Mouse (Mus musculus) forebrain, embryonic 15.5 days (tissue): Measurements from ENCODE around the gene Fam196b. TPM values are rescaled to one million over a fixed set of nuclear protein-coding genes. Genes with fewer than 3 reads are reported as not detected.

Experiments used
- ATAC-seq: fragments of 200-750 bp; cut with Nextera tagmentation; replicated peaks from 2 replicates; pipeline ENCODE4 v1.8.0; 2017; ENCODE audit warnings: mild to moderate bottlenecking, moderate TSS enrichment, moderate library complexity
- H3K27ac ChIP-seq: fragments of 300-500 bp; sonication (generic); replicated peaks from 2 replicates; pipeline ENCODE4 v1.5.1; 2015; ENCODE audit warnings: mild to moderate bottlenecking, inconsistent platforms
- H3K27me3 ChIP-seq: fragments of 300-500 bp; sonication (generic); 2 replicates; pipeline ENCODE4 v1.6.1; 2015; ENCODE audit warnings: inconsistent platforms
- H3K36me3 ChIP-seq: fragments of 300-500 bp; sonication (generic); 2 replicates; pipeline ENCODE4 v1.6.1; 2015; ENCODE audit warnings: mild to moderate bottlenecking, inconsistent platforms
- H3K4me1 ChIP-seq: fragments of 300-500 bp; sonication (generic); 2 replicates; pipeline ENCODE4 v1.6.1; 2015; ENCODE audit warnings: inconsistent platforms
- H3K4me2 ChIP-seq: fragments of 300-500 bp; sonication (generic); replicated peaks from 2 replicates; pipeline ENCODE4 v1.6.1; 2015; ENCODE audit warnings: mild to moderate bottlenecking, inconsistent platforms
- H3K4me3 ChIP-seq: fragments of 300-500 bp; sonication (generic); 2 replicates; pipeline ENCODE4 v1.5.1; 2015; ENCODE audit warnings: mild to moderate bottlenecking, inconsistent platforms
- H3K9ac ChIP-seq: fragments of 300-500 bp; sonication (generic); replicated peaks from 2 replicates; pipeline ENCODE4 v1.6.1; 2015; ENCODE audit warnings: mild to moderate bottlenecking, inconsistent platforms
- H3K9me3 ChIP-seq: fragments of 300-500 bp; sonication (generic); 2 replicates; pipeline ENCODE4 v1.6.1; 2016; ENCODE audit warnings: inconsistent platforms
- WGBS: fragments of 180-500 bp; shearing (Covaris S2); methylation state at CpG from one replicate; pipeline ENCODE4 v1.1.7; 2015; ENCODE audit warnings: mixed read lengths; 5-methylcytosine and 5-hydroxymethylcytosine counted together
- polyA plus RNA-seq: library from polyadenylated mRNA; unstranded; fragments of >200 nt; fragmentation: Nextera tagmentation; extraction: Ambion mirVana; gene quantifications from 2 replicates; pipeline ENCODE4 v1.2.1, GENCODE M21; 2015

Fam196b gene
- polyA plus RNA-seq, 1 experiment from 2014 or later: 1.9 TPM

GRCm38 (mm10) chr11:34385001-34385688 lies 70.5 kb downstream of the Fam196b start:
- Histone ChIP-seq H3K9me3 (no peaks in the 10 kb centered on the region), H3K9ac (no peak overlapping the region), H3K4me1 (peaks cover 11% of the 10 kb centered on the region), H3K27me3 (no peaks in the 10 kb centered on the region), H3K27ac (peak overlapping the region; percentile 52), H3K4me3 (no peak overlapping the region), H3K36me3 (no peaks in the 10 kb centered on the region), H3K4me2 (no peak overlapping the region)
- peak; percentile 94 for ATAC-seq
- WGBS: 6% methylated on average over 1 of the region's 1 CpGs

DNA sequence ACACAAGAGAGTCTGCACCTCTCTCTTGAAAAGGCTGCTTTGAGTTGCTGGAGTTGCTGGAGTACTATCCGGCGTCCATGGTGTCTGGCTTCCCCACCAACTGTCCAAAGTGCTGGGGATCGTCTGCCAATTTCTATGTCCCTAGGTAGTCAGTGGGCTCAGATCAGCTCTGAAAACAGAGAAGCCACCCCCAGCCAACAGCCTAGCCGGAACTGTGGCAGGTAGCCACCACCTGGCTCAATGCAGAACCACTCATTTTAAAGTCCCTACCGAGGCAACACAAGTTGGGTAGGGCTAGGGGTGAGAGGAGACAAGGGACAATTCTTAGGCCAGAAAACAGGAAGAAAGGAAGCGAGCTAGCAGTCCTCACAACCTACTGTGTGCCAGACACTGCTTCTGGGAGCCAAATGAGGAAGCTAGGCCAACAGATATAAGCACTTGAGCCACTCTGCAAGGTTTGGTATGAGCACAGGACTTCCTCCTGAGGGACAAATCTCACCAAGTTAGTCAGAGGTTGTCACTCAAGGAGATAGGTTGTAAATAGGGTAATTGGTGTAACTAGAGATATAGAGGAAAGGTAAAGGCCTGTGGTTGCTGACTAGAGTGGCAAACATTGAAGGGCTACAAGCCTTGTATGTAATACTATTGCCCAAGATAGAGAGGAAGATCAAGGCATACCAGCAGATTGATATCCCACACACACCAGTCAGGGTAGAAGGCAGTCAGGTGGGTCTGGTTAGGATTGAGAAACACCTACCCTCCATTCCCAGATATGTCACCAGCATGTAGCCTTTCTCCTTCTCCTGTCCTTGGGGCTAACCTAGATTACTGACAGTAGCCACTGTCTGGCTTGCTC lies 74.9 kb downstream of the Fam196b start:
- no peaks in the 10 kb centered on the region for H3K36me3 ChIP-seq
- H3K9me3 ChIP-seq: no peaks in the 10 kb centered on the region
- 88% methylated on average over 6 of the region's 6 CpGs for WGBS
- H3K9ac ChIP-seq: no peak overlapping the region
- ATAC-seq: no peak
- no peak overlapping the region for H3K4me3 ChIP-seq
- H3K27me3 ChIP-seq: no peaks in the 10 kb centered on the region
- H3K4me1 ChIP-seq: peaks cover 11% of the 10 kb centered on the region
- H3K27ac ChIP-seq: no peak overlapping the region
- H3K4me2 ChIP-seq: no peak overlapping the region

DNA sequence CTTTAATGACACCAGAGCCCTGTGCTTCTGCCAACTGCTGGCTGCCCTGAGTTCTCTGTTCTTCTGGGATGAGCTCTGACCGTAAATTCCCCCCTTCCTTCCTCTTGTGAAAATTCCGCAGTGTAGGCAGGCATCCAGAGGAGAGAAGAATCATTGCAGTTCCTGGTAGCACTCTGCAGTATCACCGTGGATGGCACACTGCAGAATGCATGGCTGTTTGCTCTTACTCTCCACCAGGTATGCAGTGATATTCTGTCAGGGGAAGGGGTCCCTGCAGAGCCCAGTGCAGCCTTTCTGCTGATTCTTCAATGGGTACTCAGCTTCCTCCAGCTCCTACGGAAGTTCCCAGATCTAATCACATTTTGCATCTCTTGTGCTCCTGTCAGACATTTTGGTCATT lies 77.5 kb downstream of the Fam196b start:
- Histone ChIP-seq H3K27ac (no peak overlapping the region), H3K36me3 (no peaks in the 10 kb centered on the region), H3K4me1 (no peaks in the 10 kb centered on the region), H3K4me2 (no peak overlapping the region), H3K9me3 (no peaks in the 10 kb centered on the region), H3K4me3 (no peak overlapping the region), H3K9ac (no peak overlapping the region), H3K27me3 (no peaks in the 10 kb centered on the region)
- ATAC-seq: no peak
- WGBS: 53% methylated on average over 4 of the region's 4 CpGs

DNA sequence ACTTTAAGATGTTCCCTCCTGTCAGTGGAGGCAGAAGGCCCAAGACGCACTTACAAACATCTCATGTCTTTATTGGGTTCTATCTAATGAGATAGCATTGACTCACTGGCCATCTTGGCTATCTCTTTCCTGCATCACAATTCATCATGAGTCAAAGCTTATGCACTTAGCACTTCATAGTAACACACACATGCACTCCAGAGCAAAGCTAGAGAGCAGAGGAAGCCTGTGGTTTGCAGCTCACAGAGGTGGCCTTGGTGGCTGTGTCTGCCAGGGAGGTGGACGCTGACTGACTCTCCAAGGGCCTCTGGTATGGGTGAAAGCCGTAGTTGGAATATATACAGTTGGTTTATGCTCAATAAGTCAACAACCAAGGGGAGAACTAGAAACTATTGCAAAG lies 81.2 kb downstream of the Fam196b start:
- 90% methylated on average over 3 of the region's 3 CpGs for WGBS
- H3K27me3 ChIP-seq: no peaks in the 10 kb centered on the region
- H3K36me3 ChIP-seq: no peaks in the 10 kb centered on the region
- H3K4me1 ChIP-seq: no peaks in the 10 kb centered on the region
- H3K27ac ChIP-seq: no peak overlapping the region
- no peak overlapping the region for H3K4me3 ChIP-seq
- no peak overlapping the region for H3K4me2 ChIP-seq
- H3K9me3 ChIP-seq: no peaks in the 10 kb centered on the region
- no peak overlapping the region for H3K9ac ChIP-seq
- ATAC-seq: no peak

GRCm38 (mm10) chr11:34397661-34398060 lies 83.0 kb downstream of the Fam196b start:
- no peaks in the 10 kb centered on the region for H3K4me1 ChIP-seq
- no peaks in the 10 kb centered on the region for H3K27me3 ChIP-seq
- 92% methylated on average over 5 of the region's 5 CpGs for WGBS
- no peak overlapping the region for H3K27ac ChIP-seq
- H3K4me3 ChIP-seq: no peak overlapping the region
- ATAC-seq: no peak
- H3K9ac ChIP-seq: no peak overlapping the region
- no peak overlapping the region for H3K4me2 ChIP-seq
- H3K9me3 ChIP-seq: no peaks in the 10 kb centered on the region
- H3K36me3 ChIP-seq: no peaks in the 10 kb centered on the region

- Histone ChIP-seq H3K4me2 (no peak overlapping the region), H3K27ac (no peak overlapping the region), H3K36me3 (no peaks in the 10 kb centered on the region), H3K9ac (no peak overlapping the region), H3K9me3 (no peaks in the 10 kb centered on the region), H3K4me3 (no peak overlapping the region), H3K4me1 (no peaks in the 10 kb centered on the region), H3K27me3 (no peaks in the 10 kb centered on the region)
- 90% methylated on average over 2 of the region's 2 CpGs for WGBS
- ATAC-seq: no peak
These were observed 83.9 kb downstream of the Fam196b start for GRCm38 (mm10) chr11:34398555-34398954.

- H3K4me1 ChIP-seq: no peaks in the 10 kb centered on the region
- 83% methylated on average over 8 of the region's 8 CpGs for WGBS
These were observed 86.7 kb downstream of the Fam196b start for GRCm38 (mm10) chr11:34401343-34401742.

DNA sequence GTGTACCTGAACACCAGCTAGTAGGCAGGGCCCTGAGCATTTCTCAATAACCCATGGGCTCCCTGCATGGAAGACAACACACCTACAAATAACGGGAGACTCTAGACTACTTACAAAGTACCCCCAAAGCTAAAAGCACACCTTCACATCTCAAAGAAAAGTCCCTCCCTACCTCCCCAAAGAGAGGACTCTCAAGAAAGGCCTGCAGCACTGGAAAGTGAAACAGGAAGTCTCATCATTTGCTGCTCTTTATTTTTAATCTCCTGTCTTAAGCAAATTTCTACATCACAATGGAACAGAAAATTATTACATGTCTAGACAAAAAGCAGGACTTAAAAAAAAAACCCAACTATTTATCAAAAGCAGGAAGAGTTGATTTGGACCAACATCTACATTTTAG lies 90.7 kb downstream of the Fam196b start:
- ATAC-seq: no peak

More at GRCm38 (mm10) chr11:34401343-34401742, 86.7 kb downstream of the Fam196b start:
- Histone ChIP-seq H3K4me3 (no peak overlapping the region), H3K9ac (no peak overlapping the region), H3K9me3 (no peaks in the 10 kb centered on the region), H3K4me2 (no peak overlapping the region), H3K27ac (no peak overlapping the region), H3K36me3 (no peaks in the 10 kb centered on the region), H3K27me3 (no peaks in the 10 kb centered on the region)
- ATAC-seq: no peak

GRCm38 (mm10) chr11:34406309-34406708 lies 91.7 kb downstream of the Fam196b start:
- no peaks in the 10 kb centered on the region for H3K27me3 ChIP-seq
- no peaks in the 10 kb centered on the region for H3K4me1 ChIP-seq
- H3K4me2 ChIP-seq: no peak overlapping the region
- 67% methylated on average over 8 of the region's 8 CpGs for WGBS
- H3K27ac ChIP-seq: no peak overlapping the region
- no peaks in the 10 kb centered on the region for H3K9me3 ChIP-seq
- H3K9ac ChIP-seq: no peak overlapping the region
- H3K36me3 ChIP-seq: no peaks in the 10 kb centered on the region
- H3K4me3 ChIP-seq: no peak overlapping the region
- ATAC-seq: no peak

More for the DNA sequence above, 90.7 kb downstream of the Fam196b start:
- no peaks in the 10 kb centered on the region for H3K9me3 ChIP-seq
- no peak overlapping the region for H3K27ac ChIP-seq
- H3K4me3 ChIP-seq: no peak overlapping the region
- H3K4me1 ChIP-seq: no peaks in the 10 kb centered on the region
- no peak overlapping the region for H3K4me2 ChIP-seq
- H3K36me3 ChIP-seq: no peaks in the 10 kb centered on the region
- no peak overlapping the region for H3K9ac ChIP-seq
- WGBS: 68% methylated on average over 1 of the region's 1 CpGs
- H3K27me3 ChIP-seq: no peaks in the 10 kb centered on the region

GRCm38 (mm10) chr11:34406850-34407249 lies 92.2 kb downstream of the Fam196b start:
- H3K27me3 ChIP-seq: no peaks in the 10 kb centered on the region
- no peak overlapping the region for H3K27ac ChIP-seq
- no peaks in the 10 kb centered on the region for H3K4me1 ChIP-seq
- no peak for ATAC-seq
- H3K4me2 ChIP-seq: no peak overlapping the region
- no peaks in the 10 kb centered on the region for H3K9me3 ChIP-seq
- no peaks in the 10 kb centered on the region for H3K36me3 ChIP-seq
- 17% methylated on average over 5 of the region's 5 CpGs for WGBS
- H3K4me3 ChIP-seq: no peak overlapping the region
- H3K9ac ChIP-seq: no peak overlapping the region

DNA sequence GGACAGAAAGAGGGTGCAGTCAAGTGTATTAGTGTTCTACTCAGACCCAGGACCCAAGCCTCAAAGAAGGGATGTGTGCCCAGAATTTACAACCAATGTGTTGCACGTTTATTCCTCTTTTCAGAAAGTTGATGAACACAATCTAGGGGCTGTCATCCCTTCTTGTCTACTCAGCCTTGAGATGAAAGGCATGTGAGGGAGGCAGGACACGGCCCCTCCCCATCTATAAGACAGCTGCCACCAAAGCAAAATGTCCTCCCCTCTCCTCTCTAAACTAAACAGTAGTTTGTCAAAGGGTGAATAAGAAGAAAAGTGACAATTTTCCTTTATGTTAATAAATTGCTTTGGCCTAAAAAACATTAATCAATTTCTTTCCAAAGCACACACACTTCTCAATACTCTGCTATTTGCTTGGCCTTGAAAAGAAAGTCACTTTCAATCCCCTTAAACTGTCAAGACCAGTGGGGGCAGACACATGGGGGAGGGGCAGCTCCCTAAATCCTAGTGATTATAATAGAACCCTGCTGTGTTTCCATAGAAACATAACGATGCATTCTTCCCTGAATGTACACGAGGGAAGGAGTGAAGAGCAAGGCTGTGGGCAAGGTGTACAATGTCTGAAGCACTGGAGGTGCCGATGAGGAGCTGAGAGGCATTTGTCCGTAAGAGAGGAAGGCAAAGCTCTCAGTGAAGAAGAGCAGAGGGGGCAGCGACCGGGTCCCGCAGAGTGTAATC lies 101.4 kb downstream of the Fam196b start:
- no peak overlapping the region for H3K4me3 ChIP-seq
- H3K4me2 ChIP-seq: no peak overlapping the region
- no peak overlapping the region for H3K9ac ChIP-seq
- ATAC-seq: peak; percentile 53; the same call in 1 of the 2 replicates
- no peaks in the 10 kb centered on the region for H3K36me3 ChIP-seq
- 21% methylated on average over 9 of the region's 9 CpGs for WGBS
- H3K27me3 ChIP-seq: no peaks in the 10 kb centered on the region
- no peaks in the 10 kb centered on the region for H3K9me3 ChIP-seq
- H3K27ac ChIP-seq: no peak overlapping the region
- H3K4me1 ChIP-seq: peaks cover 14% of the 10 kb centered on the region

GRCm38 (mm10) chr11:34416619-34416979 lies 102.0 kb downstream of the Fam196b start:
- Histone ChIP-seq H3K9ac (no peak overlapping the region), H3K9me3 (no peaks in the 10 kb centered on the region), H3K4me1 (peaks cover 17% of the 10 kb centered on the region), H3K27me3 (no peaks in the 10 kb centered on the region), H3K4me3 (no peak overlapping the region), H3K36me3 (no peaks in the 10 kb centered on the region), H3K27ac (no peak overlapping the region), H3K4me2 (no peak overlapping the region)
- 57% methylated on average over 3 of the region's 3 CpGs for WGBS
- peak; percentile 24; the same call in 1 of the 2 replicates for ATAC-seq
